Mouse (Mus musculus) heart, postnatal 0 days (tissue): Measurements from ENCODE around the gene Tnnc2. TPM values are rescaled to one million over a fixed set of nuclear protein-coding genes. Genes with fewer than 3 reads are reported as not detected.

Source experiments
- ATAC-seq: fragments of 200-750 bp; cut with Nextera tagmentation; 2 replicates; pipeline ENCODE4 v1.8.0; 2017; ENCODE audit warnings: low read depth, moderate number of reproducible peaks, moderate library complexity; ENCODE audit not compliant: insufficient read depth
- DNase-seq: peaks from one replicate; pipeline ENCODE4 v3.0.0-alpha.2; 2016; ENCODE audit warnings: low spot score
- H3K27ac ChIP-seq: fragments of 300-500 bp; sonication (generic); 2 replicates; pipeline ENCODE4 v1.5.1; 2014; ENCODE audit warnings: low read depth, mild to moderate bottlenecking
- H3K27me3 ChIP-seq: fragments of 300-500 bp; sonication (generic); 2 replicates; pipeline ENCODE4 v1.6.1; 2014; ENCODE audit warnings: low read length, mixed read lengths; ENCODE audit not compliant: control insufficient read depth, insufficient read depth
- H3K36me3 ChIP-seq: fragments of 300-500 bp; sonication (generic); replicated peaks from 2 replicates; pipeline ENCODE4 v1.6.1; 2014; ENCODE audit warnings: low read length, mixed read lengths; ENCODE audit not compliant: control insufficient read depth, insufficient read depth
- H3K4me1 ChIP-seq: fragments of 300-500 bp; sonication (generic); 2 replicates; pipeline ENCODE4 v1.6.1; 2014; ENCODE audit warnings: antibody characterized with exemption; ENCODE audit not compliant: control insufficient read depth, insufficient read depth
- H3K4me2 ChIP-seq: fragments of 300-500 bp; sonication (generic); 2 replicates; pipeline ENCODE4 v1.6.1; 2014; ENCODE audit warnings: low read depth, mild to moderate bottlenecking, low read length, moderate library complexity
- H3K4me3 ChIP-seq: fragments of 300-500 bp; sonication (generic); 2 replicates; pipeline ENCODE4 v1.5.1; 2014; ENCODE audit warnings: low read depth, low read length
- H3K9ac ChIP-seq: fragments of 300-500 bp; sonication (generic); replicated peaks from 2 replicates; pipeline ENCODE4 v1.6.1; 2014; ENCODE audit warnings: low read depth, low read length, mixed read lengths
- H3K9me3 ChIP-seq: fragments of 300-500 bp; sonication (generic); replicated peaks from 2 replicates; pipeline ENCODE4 v1.6.1; 2016; ENCODE audit warnings: low read length; ENCODE audit not compliant: control insufficient read depth
- CTCF ChIP-seq: IDR thresholded peaks from 2 replicates; pipeline ENCODE4 v1.5.1; 2016; ENCODE audit warnings: antibody characterized with exemption, control low read depth, low read depth
- EP300 ChIP-seq: IDR thresholded peaks from 2 replicates; pipeline ENCODE4 v1.6.1; 2016; ENCODE audit warnings: antibody characterized with exemption, low read depth
- WGBS: fragments of 180-500 bp; shearing (Covaris S2); extraction: QIAGEN DNeasy Blood & Tissue Kit; methylation state at CpG from one replicate; pipeline ENCODE4 v1.1.7; 2014; 5-methylcytosine and 5-hydroxymethylcytosine counted together
- polyA plus RNA-seq: library from polyadenylated mRNA; unstranded; fragments of >200 nt; fragmentation: Nextera tagmentation; extraction: Ambion mirVana; gene quantifications from 2 replicates; pipeline ENCODE4 v1.2.1, GENCODE M21; 2015
- total RNA-seq: library from RNA; depleted of rRNA; stranded (reverse); fragments of >200 nt; gene quantifications from 2 replicates; pipeline ENCODE4 v1.2.3, GENCODE M21; 2014; ENCODE audit warnings: low replicate concordance; rRNA removed

Gene Tnnc2
- total RNA-seq, result 4.9 and 5.0 TPM in 2 replicates
- 0.18 and 0.25 TPM in 2 replicates for polyA plus RNA-seq

GRCm38 (mm10) chr2:164779481-164780086, at the start of gene Tnnc2:
Tnnc2 (minus strand) TSS chr2:164779967.
- no peak within 1 kb of the TSS for H3K27ac ChIP-seq
- H3K36me3 ChIP-seq, result no peaks in the 10 kb centered on the region
- ATAC-seq, result no peak
- no peak for TF ChIP-seq EP300
- no peak for TF ChIP-seq CTCF
- no peak within 1 kb of the TSS for H3K4me2 ChIP-seq
- no peak within 1 kb of the TSS for H3K4me3 ChIP-seq
- no peaks in the 10 kb centered on the region for H3K27me3 ChIP-seq
- H3K9me3 ChIP-seq, result no peaks in the 10 kb centered on the region
- H3K9ac ChIP-seq, result no peak within 1 kb of the TSS
- 76% methylated on average over 8 of the region's 8 CpGs for WGBS
- H3K4me1 ChIP-seq, result no peaks in the 10 kb centered on the region; the same call in 1 of the 2 replicates
- no peak for DNase-seq

GRCm38 (mm10) chr2:164829090-164829489, 49.3 kb upstream of the Tnnc2 start:
- Histone ChIP-seq H3K27ac (no peak overlapping the region), H3K9ac (no peak overlapping the region), H3K4me3 (no peak overlapping the region), H3K27me3 (no peaks in the 10 kb centered on the region), H3K4me2 (no peak overlapping the region), H3K36me3 (peaks cover 42% of the 10 kb centered on the region), H3K4me1 (peaks cover 1% of the 10 kb centered on the region; the same call in 1 of the 2 replicates), H3K9me3 (no peaks in the 10 kb centered on the region)
- ATAC-seq, result no peak
- 90% methylated on average over 1 of the region's 1 CpGs for WGBS
- no peak for DNase-seq
- no peak for TF ChIP-seq EP300
- TF ChIP-seq CTCF, result no peak

GRCm38 (mm10) chr2:164828437-164828836, 48.7 kb upstream of the Tnnc2 start, which contains the start of gene Spata25:
Spata25 (minus strand) TSS chr2:164828537.
- peaks cover 42% of the 10 kb centered on the region for H3K36me3 ChIP-seq
- no peak within 1 kb of the TSS for H3K4me3 ChIP-seq
- DNase-seq (no peak), ATAC-seq (no peak)
- WGBS, result 87% methylated on average over 6 of the region's 6 CpGs
- H3K4me2 ChIP-seq, result no peak within 1 kb of the TSS
- no peaks in the 10 kb centered on the region for H3K4me1 ChIP-seq
- no peaks in the 10 kb centered on the region for H3K9me3 ChIP-seq
- no peak within 1 kb of the TSS for H3K27ac ChIP-seq
- H3K27me3 ChIP-seq, result no peaks in the 10 kb centered on the region
- H3K9ac ChIP-seq, result no peak within 1 kb of the TSS
- TF ChIP-seq EP300 (no peak), CTCF (no peak)

GRCm38 (mm10) chr2:164827146-164827850, 47.5 kb upstream of the Tnnc2 start:
- no peak overlapping the region for H3K9ac ChIP-seq
- TF ChIP-seq CTCF (no peak), EP300 (no peak)
- no peak for ATAC-seq
- peaks cover 42% of the 10 kb centered on the region for H3K36me3 ChIP-seq
- H3K4me3 ChIP-seq, result no peak overlapping the region
- H3K4me1 ChIP-seq, result no peaks in the 10 kb centered on the region
- H3K27me3 ChIP-seq, result no peaks in the 10 kb centered on the region
- no peak for DNase-seq
- no peaks in the 10 kb centered on the region for H3K9me3 ChIP-seq
- no peak overlapping the region for H3K4me2 ChIP-seq
- 73% methylated on average over 16 of the region's 16 CpGs for WGBS
- H3K27ac ChIP-seq, result no peak overlapping the region

GRCm38 (mm10) chr2:164825521-164825920, 45.8 kb upstream of the Tnnc2 start:
- DNase-seq (no peak), ATAC-seq (no peak)
- peaks cover 52% of the 10 kb centered on the region for H3K36me3 ChIP-seq
- 97% methylated on average over 17 of the region's 17 CpGs for WGBS
- TF ChIP-seq CTCF (no peak), EP300 (no peak)
- H3K27me3 ChIP-seq, result no peaks in the 10 kb centered on the region
- H3K9me3 ChIP-seq, result no peaks in the 10 kb centered on the region
- H3K4me3 ChIP-seq, result no peak overlapping the region
- no peak overlapping the region for H3K9ac ChIP-seq
- no peak overlapping the region for H3K27ac ChIP-seq
- no peaks in the 10 kb centered on the region for H3K4me1 ChIP-seq
- no peak overlapping the region for H3K4me2 ChIP-seq
